Mouse (Mus musculus): ENCODE data around the gene 4930404N11Rik. TPM values are rescaled to one million over a fixed set of nuclear protein-coding genes. Genes with fewer than 3 reads are reported as not detected.

Gene 4930404N11Rik
- total and polyA plus RNA-seq, 2 experiments from 2014 or later = 0.68 TPM; not detected in 1

GRCm38 (mm10) chr10:81412586-81413309, 47.1 kb upstream of the 4930404N11Rik start:
- peak overlapping the region; percentile 33 for H3K4me2 ChIP-seq (ENCODE audit: low read depth, low read length)
- 0 out of 2 replicates have a peak overlapping the region, but pooled peaks have one; percentile 8 for H3K9ac ChIP-seq (replicated peaks; ENCODE audit: low read depth, low read length)
- no peaks in the 10 kb centered on the region for H3K9me3 ChIP-seq (replicated peaks; ENCODE audit: control insufficient read depth, low read length)
- H3K4me1 ChIP-seq (ENCODE audit: control insufficient read depth, insufficient read depth) = peaks cover 83% of the 10 kb centered on the region
- H3K4me3 ChIP-seq (ENCODE audit: low read depth, low read length) = no peak overlapping the region
- no peaks in the 10 kb centered on the region for H3K27me3 ChIP-seq (ENCODE audit: control insufficient read depth, insufficient read depth, low read length)
- DNase-seq (ENCODE audit: low spot score) = no peak
- 62% methylated on average over 16 of the region's 16 CpGs for WGBS
- peak overlapping the region; percentile 97 for H3K27ac ChIP-seq (ENCODE audit: low read depth)
- H3K36me3 ChIP-seq (replicated peaks; ENCODE audit: control insufficient read depth, insufficient read depth, low read length) = 0 out of 2 replicates have a peak, but pooled peaks cover 7% of the 10 kb centered on the region
- no peak for TF ChIP-seq EP300 (IDR thresholded peaks at IDR 0.05; ENCODE audit: low read depth)
- no peak for TF ChIP-seq CTCF (IDR thresholded peaks at IDR 0.05; ENCODE audit: low read depth)
- no peak for ATAC-seq (ENCODE audit: insufficient read depth, low read depth)

GRCm38 (mm10) chr10:81411471-81412400, 46.1 kb upstream of the 4930404N11Rik start:
- ATAC-seq (ENCODE audit: insufficient read depth, low read depth) (peak; percentile 55), DNase-seq (ENCODE audit: low spot score) (peak; percentile 84)
- 0 out of 2 replicates have a peak overlapping the region, but pooled peaks have one; percentile 8 for H3K9ac ChIP-seq (replicated peaks; ENCODE audit: low read depth, low read length)
- no peak overlapping the region for H3K4me3 ChIP-seq (ENCODE audit: low read depth, low read length)
- H3K9me3 ChIP-seq (replicated peaks; ENCODE audit: control insufficient read depth, low read length) = no peaks in the 10 kb centered on the region
- H3K4me1 ChIP-seq (ENCODE audit: control insufficient read depth, insufficient read depth) = peaks cover 83% of the 10 kb centered on the region
- 13% methylated on average over 18 of the region's 18 CpGs for WGBS
- H3K27me3 ChIP-seq (ENCODE audit: control insufficient read depth, insufficient read depth, low read length) = no peaks in the 10 kb centered on the region
- TF ChIP-seq CTCF (IDR thresholded peaks at IDR 0.05; ENCODE audit: low read depth) (no peak), EP300 (IDR thresholded peaks at IDR 0.05; ENCODE audit: low read depth) (peak; percentile 87)
- peak overlapping the region; percentile 33 for H3K4me2 ChIP-seq (ENCODE audit: low read depth, low read length)
- peaks cover 15% of the 10 kb centered on the region for H3K36me3 ChIP-seq (replicated peaks; ENCODE audit: control insufficient read depth, insufficient read depth, low read length)
- peak overlapping the region; percentile 97 for H3K27ac ChIP-seq (ENCODE audit: low read depth)

GRCm38 (mm10) chr10:81410981-81411380, 45.4 kb upstream of the 4930404N11Rik start:
- no peak overlapping the region for H3K4me3 ChIP-seq (ENCODE audit: low read depth, low read length)

GRCm38 (mm10) chr10:81410350-81410749, 44.7 kb upstream of the 4930404N11Rik start:
- ATAC-seq (ENCODE audit: insufficient read depth, low read depth) = no peak
- no peaks in the 10 kb centered on the region for H3K27me3 ChIP-seq (ENCODE audit: control insufficient read depth, insufficient read depth, low read length)
- TF ChIP-seq EP300 (IDR thresholded peaks at IDR 0.05; ENCODE audit: low read depth) (no peak), CTCF (IDR thresholded peaks at IDR 0.05; ENCODE audit: low read depth) (no peak)
- H3K9me3 ChIP-seq (replicated peaks; ENCODE audit: control insufficient read depth, low read length) = no peaks in the 10 kb centered on the region
- DNase-seq (ENCODE audit: low spot score) = no peak
- WGBS = 55% methylated on average over 4 of the region's 4 CpGs
- peaks cover 71% of the 10 kb centered on the region for H3K4me1 ChIP-seq (ENCODE audit: control insufficient read depth, insufficient read depth)
- H3K27ac ChIP-seq (ENCODE audit: low read depth) = peak overlapping the region; percentile 97
- H3K9ac ChIP-seq (replicated peaks; ENCODE audit: low read depth, low read length) = no peak overlapping the region
- peaks cover 27% of the 10 kb centered on the region for H3K36me3 ChIP-seq (replicated peaks; ENCODE audit: control insufficient read depth, insufficient read depth, low read length)
- no peak overlapping the region for H3K4me3 ChIP-seq (ENCODE audit: low read depth, low read length)
- no peak overlapping the region for H3K4me2 ChIP-seq (ENCODE audit: low read depth, low read length)

More at GRCm38 (mm10) chr10:81410981-81411380, 45.4 kb upstream of the 4930404N11Rik start:
- peak overlapping the region; percentile 97 for H3K27ac ChIP-seq (ENCODE audit: low read depth)
- H3K9ac ChIP-seq (replicated peaks; ENCODE audit: low read depth, low read length) = no peak overlapping the region
- no peak for DNase-seq (ENCODE audit: low spot score)
- no peak for ATAC-seq (ENCODE audit: insufficient read depth, low read depth)
- peaks cover 21% of the 10 kb centered on the region for H3K36me3 ChIP-seq (replicated peaks; ENCODE audit: control insufficient read depth, insufficient read depth, low read length)
- 0 out of 2 replicates have a peak overlapping the region, but pooled peaks have one; percentile 33 for H3K4me2 ChIP-seq (ENCODE audit: low read depth, low read length)
- TF ChIP-seq CTCF (IDR thresholded peaks at IDR 0.05; ENCODE audit: low read depth) (no peak), EP300 (IDR thresholded peaks at IDR 0.05; ENCODE audit: low read depth) (no peak)
- 54% methylated on average over 9 of the region's 9 CpGs for WGBS
- no peaks in the 10 kb centered on the region for H3K9me3 ChIP-seq (replicated peaks; ENCODE audit: control insufficient read depth, low read length)
- peaks cover 77% of the 10 kb centered on the region for H3K4me1 ChIP-seq (ENCODE audit: control insufficient read depth, insufficient read depth)
- H3K27me3 ChIP-seq (ENCODE audit: control insufficient read depth, insufficient read depth, low read length) = no peaks in the 10 kb centered on the region

- H3K36me3 ChIP-seq (replicated peaks; ENCODE audit: control insufficient read depth, insufficient read depth, low read length) = peaks cover 37% of the 10 kb centered on the region
- peaks cover 61% of the 10 kb centered on the region for H3K4me1 ChIP-seq (ENCODE audit: control insufficient read depth, insufficient read depth)
- ATAC-seq (ENCODE audit: insufficient read depth, low read depth) = no peak
- no peak for DNase-seq (ENCODE audit: low spot score)
- no peaks in the 10 kb centered on the region for H3K27me3 ChIP-seq (ENCODE audit: control insufficient read depth, insufficient read depth, low read length)
- H3K27ac ChIP-seq (ENCODE audit: low read depth) = peak overlapping the region; percentile 97
- H3K9me3 ChIP-seq (replicated peaks; ENCODE audit: control insufficient read depth, low read length) = no peaks in the 10 kb centered on the region
- H3K4me2 ChIP-seq (ENCODE audit: low read depth, low read length) = no peak overlapping the region
- WGBS = 35% methylated on average over 8 of the region's 8 CpGs
- no peak overlapping the region for H3K9ac ChIP-seq (replicated peaks; ENCODE audit: low read depth, low read length)
- no peak overlapping the region for H3K4me3 ChIP-seq (ENCODE audit: low read depth, low read length)
- TF ChIP-seq EP300 (IDR thresholded peaks at IDR 0.05; ENCODE audit: low read depth) (no peak), CTCF (IDR thresholded peaks at IDR 0.05; ENCODE audit: low read depth) (no peak)
Measured at GRCm38 (mm10) chr10:81409330-81409729, 43.7 kb upstream of the 4930404N11Rik start.

Measured in heart, postnatal 0 days (tissue).